Mouse (Mus musculus) thymus, postnatal 25 days (tissue): ENCODE data around the gene Trappc6a.
A peak's percentile ranks its signal among the peaks of the same experiment; 100 is the strongest.
"Not testable (repeated sequence)": the region's sequence is repeated elsewhere in the genome, so short reads cannot be mapped to it uniquely, and the experiment has no call there.

ENCODE experiments used
- DNase-seq: peaks from one replicate; pipeline ENCODE4 v3.0.0; 2022

The Trappc6a gene

GRCm38 (mm10) chr7:19491731-19492130 lies 16.5 kb upstream of the Trappc6a start:
- peak; percentile 11 for DNase-seq

DNA sequence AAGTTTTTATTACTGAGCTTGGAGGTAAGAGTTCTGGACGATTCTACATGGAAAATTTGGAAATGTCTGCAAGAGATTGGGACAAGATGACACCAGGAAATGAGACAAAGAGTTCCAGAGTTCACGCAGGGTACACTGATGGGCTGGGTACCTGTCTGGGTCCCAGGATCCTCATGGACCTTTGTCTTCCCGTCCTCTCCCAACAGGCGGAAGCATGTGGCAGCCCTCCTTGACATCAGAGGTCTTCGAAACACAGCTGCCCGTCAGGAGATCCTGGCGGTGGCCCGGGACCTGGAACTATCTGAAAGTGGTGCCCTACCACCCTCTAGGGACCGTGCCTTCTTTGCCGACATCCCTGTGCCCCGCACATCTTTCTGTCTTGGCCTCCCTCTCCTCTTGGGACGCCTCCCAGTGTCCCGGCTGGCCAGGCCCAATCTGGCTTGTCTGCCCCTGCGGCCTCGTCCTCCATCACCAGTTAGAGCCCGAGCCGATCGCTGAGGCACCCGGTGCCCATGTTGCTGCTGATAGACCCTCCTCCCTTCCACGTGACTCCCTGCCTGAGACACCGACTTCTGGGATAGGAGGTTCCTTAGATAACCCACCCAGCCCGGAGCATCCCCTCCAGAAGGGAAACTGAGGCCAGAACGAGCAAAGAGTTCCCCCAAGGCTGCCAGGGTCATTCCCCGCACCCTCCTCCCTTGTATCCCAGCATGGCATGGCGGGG lies 13.3 kb upstream of the Trappc6a start:
- no peak for DNase-seq

GRCm38 (mm10) chr7:19495521-19496213 lies 12.5 kb upstream of the Trappc6a start:
- no peak for DNase-seq

DNA sequence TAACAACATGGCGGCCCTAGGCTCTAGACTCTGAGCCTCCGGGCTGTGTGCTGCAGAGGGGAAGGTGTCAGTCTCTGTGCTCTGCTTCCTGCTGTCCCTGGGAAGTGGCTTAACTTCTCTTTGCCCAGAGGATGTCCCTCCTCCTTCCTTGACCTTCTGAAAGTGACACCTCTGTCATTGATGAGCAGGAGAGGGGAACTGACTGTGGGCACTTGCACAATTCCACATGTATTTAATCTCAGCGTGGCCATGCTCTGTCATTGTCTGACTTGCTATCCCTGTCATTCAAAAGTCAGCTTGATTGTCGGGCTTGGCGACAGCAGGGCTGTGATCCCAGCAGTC lies 12.0 kb upstream of the Trappc6a start:
- no peak for DNase-seq

GRCm38 (mm10) chr7:19498326-19498725 lies 9.9 kb upstream of the Trappc6a start:
- no peak for DNase-seq

- DNase-seq, result no peak
Measured at GRCm38 (mm10) chr7:19500420-19501363, 7.5 kb upstream of the Trappc6a start.

GRCm38 (mm10) chr7:19501658-19502057 lies 6.5 kb upstream of the Trappc6a start:
- no peak for DNase-seq

GRCm38 (mm10) chr7:19503481-19504068 lies 4.6 kb upstream of the Trappc6a start:
- peak; percentile 42 for DNase-seq

- DNase-seq, result no peak
Measured at GRCm38 (mm10) chr7:19506326-19506725, 1.9 kb upstream of the Trappc6a start.

DNA sequence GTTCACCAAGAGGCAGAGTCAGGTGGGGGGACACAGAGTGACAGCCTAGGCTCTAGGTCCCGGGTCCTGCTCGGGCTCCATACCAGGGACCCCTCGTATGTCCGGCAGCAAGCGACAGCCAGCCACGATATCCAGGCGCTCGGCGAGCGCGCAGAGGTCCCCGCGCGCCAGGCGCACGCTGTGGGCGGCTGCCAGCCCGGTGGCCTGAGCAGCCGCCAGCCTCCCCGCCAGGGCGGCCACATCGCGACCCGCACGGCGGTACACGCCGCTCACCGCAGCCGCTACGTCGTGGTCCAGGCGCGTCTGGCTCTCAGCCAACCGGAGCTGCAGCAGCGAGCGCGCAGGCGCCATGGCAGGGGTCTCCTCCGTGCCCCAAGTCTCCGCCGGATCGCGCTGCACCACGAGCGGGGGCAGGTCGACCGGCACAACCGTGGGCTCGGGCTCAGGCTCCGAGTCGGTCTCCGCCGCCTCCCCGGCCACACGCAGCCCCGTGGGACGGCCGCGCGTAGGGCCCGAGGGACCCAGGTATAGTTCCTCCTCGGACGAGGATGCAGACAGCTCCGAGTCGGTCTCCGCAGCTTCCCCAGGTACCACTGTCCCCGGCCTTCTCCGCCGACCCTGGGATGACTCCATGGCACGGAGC lies 1.1 kb upstream of the Trappc6a start:
- peak; percentile 60 for DNase-seq

DNA sequence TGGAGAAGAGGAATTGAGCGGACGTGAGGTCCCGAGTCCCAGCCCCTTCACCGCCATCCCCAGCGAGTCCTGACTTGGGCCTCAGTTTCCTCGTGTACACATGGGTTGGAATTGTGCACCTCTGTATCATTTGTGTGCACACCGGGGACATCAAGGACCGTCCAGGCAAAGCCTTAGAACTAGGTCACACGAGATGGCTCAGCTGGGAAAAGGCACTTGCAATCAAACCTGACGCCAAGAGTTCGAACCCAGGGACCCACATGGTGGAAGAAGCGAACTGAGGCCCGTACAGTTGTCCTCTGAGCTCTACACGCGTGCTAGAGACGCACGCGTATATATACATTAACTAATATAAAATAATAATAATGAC lies 598 bp upstream of the Trappc6a start:
- no peak for DNase-seq

DNA sequence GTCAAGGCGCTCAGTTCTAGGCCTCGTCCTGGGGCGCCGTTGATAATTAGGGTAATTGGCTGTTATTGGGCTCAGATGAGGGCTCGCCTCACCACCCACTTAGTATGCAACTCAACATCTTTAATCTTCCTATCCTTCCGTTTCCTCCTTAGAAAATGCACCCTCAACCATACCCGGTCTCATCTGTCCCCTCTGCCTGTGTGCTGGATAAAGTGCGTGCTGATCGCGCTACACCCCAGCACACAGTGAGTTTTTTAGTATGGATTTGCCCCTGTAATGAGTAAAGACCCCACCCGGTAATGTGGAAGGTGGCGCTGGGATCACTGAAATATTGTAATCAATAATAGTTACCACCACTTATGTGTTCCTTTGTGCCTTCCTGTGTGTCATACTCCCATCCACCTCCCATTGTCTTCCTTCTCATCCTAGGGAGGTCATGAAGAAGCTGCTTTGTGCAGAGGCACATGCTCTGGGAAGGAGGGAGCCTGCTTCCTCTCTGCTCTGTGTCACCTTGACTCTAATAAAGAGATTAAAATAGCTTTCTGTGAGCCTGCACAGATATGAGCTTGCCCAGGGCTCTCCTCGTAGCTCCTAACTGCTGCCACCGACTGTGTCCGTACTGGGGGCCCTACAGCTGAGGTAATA lies 851 bp downstream of the Trappc6a start:
- DNase-seq, result no peak

- no peak for DNase-seq
Measured at GRCm38 (mm10) chr7:19509786-19510185, 1.6 kb downstream of the Trappc6a start.

GRCm38 (mm10) chr7:19511934-19512333 lies 3.7 kb downstream of the Trappc6a start:
- not testable (repeated sequence) for DNase-seq

DNA sequence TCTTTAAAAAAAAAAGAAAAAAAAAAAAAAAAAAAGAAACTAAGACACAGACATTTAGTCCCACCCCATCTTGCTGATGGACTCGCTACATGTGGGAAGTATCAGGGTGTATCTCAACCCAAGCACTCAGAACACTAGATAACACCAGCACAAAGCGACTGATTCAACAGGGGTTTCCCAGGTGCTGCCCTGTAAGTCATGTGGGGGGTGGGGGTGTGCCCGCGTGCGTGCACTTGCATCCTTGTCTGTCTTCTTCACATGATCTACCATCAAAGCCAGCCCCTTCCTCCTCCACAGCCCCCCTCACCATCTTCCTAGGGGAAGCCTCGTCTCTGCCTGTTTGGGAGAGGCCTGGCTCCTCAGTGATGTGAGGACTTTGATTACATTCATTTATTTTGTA lies 4.2 kb downstream of the Trappc6a start:
- DNase-seq, result no peak

DNA sequence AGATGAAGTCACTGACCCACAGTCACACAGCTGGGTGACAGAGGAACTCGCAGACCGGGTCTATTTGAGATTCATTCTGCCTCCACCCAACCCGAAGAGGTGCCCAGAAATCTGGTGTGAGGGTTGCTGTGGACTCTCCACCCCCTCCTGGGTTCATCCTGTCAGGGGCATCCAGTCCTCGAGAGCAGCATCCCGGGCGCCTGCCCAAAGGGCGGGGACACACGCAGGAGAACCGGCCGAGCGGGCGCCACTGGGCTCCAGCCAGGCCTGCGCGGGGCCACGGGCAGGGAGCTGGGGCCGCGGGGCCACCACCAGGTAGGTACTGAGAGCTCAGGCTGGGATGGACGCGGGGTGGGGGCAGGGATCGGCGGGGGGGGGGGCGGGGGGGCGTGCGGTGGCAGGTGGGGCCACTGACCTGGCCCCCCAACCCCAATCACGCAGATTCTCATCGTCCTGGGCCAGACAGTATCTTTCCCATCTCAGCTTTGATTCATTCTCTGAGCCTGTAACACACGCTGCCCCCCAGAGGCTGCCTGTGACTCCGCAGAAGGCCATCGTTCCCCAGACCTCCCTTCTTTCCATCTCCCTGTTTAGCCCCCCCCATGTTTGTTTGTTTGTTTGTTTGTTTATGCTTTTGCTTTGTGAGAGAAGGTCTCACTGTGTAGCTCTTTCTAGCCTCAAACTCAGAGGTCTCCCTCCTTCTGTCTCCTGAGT lies 9.6 kb downstream of the Trappc6a start, which contains the start of gene Nkpd1:
Gene Nkpd1 (plus strand): TSS at position 187 of the 714 bp plus-strand sequence.
- DNase-seq, result no peak

DNA sequence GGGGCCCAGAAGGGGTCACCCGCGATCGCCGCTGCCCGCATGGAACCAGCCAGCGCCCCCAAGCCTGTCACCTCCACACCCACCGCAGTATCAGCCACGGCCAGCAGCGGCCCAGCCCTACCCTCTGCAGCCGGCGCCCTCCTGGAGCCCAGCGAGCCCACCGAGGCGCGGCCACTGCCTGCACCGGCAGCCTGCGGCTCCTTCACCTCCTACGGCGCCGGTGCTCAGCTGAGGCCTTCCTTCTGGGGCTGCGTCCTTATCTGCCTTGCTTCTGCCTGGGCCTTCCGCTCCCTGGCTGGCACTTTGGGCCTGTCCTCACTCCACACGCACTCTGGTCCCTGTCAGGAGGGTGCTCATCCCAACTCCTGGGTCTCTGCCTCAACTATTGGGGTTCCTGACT lies 11.8 kb downstream of the Trappc6a start:
- no peak for DNase-seq

- DNase-seq, result no peak
Measured at GRCm38 (mm10) chr7:19523017-19523756, 15.0 kb downstream of the Trappc6a start.

GRCm38 (mm10) chr7:19523757-19524419 lies 15.7 kb downstream of the Trappc6a start:
- DNase-seq, result peak; percentile 64
